Mouse (Mus musculus) adrenal gland, adult 18-20 months (tissue): ENCODE results near the gene Ttll11. TPM values are rescaled to one million over a fixed set of nuclear protein-coding genes. Genes with fewer than 3 reads are reported as not detected.

Experiments
- DNase-seq, 2 experiments: peaks; one replicate each; pipeline ENCODE4 v3.0.0; 2021 to 2022; ENCODE audit warnings: low spot score in 2 of 2
- total RNA-seq, 2 experiments: library from RNA; stranded (reverse); gene quantifications; 1 replicate in 1 of 2; 2 replicates in 1 of 2; pipeline ENCODE4 v1.2.3; 2021

Gene Ttll11
- total RNA-seq, 2 experiments from 2014 or later: 2.2 to 5.7 TPM

GRCm38 (mm10) chr2:35972259-35973001, 7.3 kb downstream of the Ttll11 start:
- DNase-seq: no peak

- no peak for DNase-seq
Measured at GRCm38 (mm10) chr2:35965883-35966513, 13.7 kb downstream of the Ttll11 start.

GRCm38 (mm10) chr2:35963280-35963679, 16.4 kb downstream of the Ttll11 start:
- no peak for DNase-seq

- DNase-seq: no peak
Measured at GRCm38 (mm10) chr2:35961593-35962127, 18.1 kb downstream of the Ttll11 start.

- DNase-seq: no peak
Measured at GRCm38 (mm10) chr2:35957471-35958140, 22.1 kb downstream of the Ttll11 start.

- no peak for DNase-seq
Measured at GRCm38 (mm10) chr2:35955211-35955610, 24.5 kb downstream of the Ttll11 start.

GRCm38 (mm10) chr2:35952187-35952958, 27.3 kb downstream of the Ttll11 start:
- DNase-seq: no peak

- DNase-seq: no peak
Measured at GRCm38 (mm10) chr2:35944896-35945295, 34.8 kb downstream of the Ttll11 start.

GRCm38 (mm10) chr2:35942960-35943359, 36.8 kb downstream of the Ttll11 start:
- DNase-seq: no peak

- DNase-seq: no peak
Measured at GRCm38 (mm10) chr2:35935045-35935444, 44.7 kb downstream of the Ttll11 start.

- no peak for DNase-seq
Measured at GRCm38 (mm10) chr2:35933116-35933515, 46.6 kb downstream of the Ttll11 start.

GRCm38 (mm10) chr2:35931619-35932018, 48.1 kb downstream of the Ttll11 start:
- no peak for DNase-seq

GRCm38 (mm10) chr2:35930498-35931149, 49.1 kb downstream of the Ttll11 start:
- peak; percentile 77 to 79 for DNase-seq

GRCm38 (mm10) chr2:35928133-35928532, 51.6 kb downstream of the Ttll11 start:
- no peak for DNase-seq

GRCm38 (mm10) chr2:35924947-35925346, 54.8 kb downstream of the Ttll11 start:
- DNase-seq: no peak

GRCm38 (mm10) chr2:35922956-35923355, 56.8 kb downstream of the Ttll11 start:
- DNase-seq: no peak

GRCm38 (mm10) chr2:35912090-35912489, 67.6 kb downstream of the Ttll11 start:
- no peak for DNase-seq

- no peak for DNase-seq
Measured at GRCm38 (mm10) chr2:35911675-35912074, 68.0 kb downstream of the Ttll11 start.

GRCm38 (mm10) chr2:35910740-35911139, 69.0 kb downstream of the Ttll11 start:
- no peak for DNase-seq

GRCm38 (mm10) chr2:35909353-35909752, 70.4 kb downstream of the Ttll11 start:
- no peak for DNase-seq

- no peak for DNase-seq
Measured at GRCm38 (mm10) chr2:35907578-35907977, 72.1 kb downstream of the Ttll11 start.
